Mouse (Mus musculus): ENCODE measurements around the gene Cyp4x1.

- TF ChIP-seq CTCF (IDR thresholded peaks at IDR 0.05; ENCODE audit: extremely low read depth, insufficient read depth, low read length) (no peak), POLR2A (IDR thresholded peaks at IDR 0.05; ENCODE audit: extremely low read depth, insufficient read depth, low read length) (no peak)
Measured at GRCm38 (mm10) chr4:115059871-115060270, 74.2 kb downstream of the Cyp4x1 start.
